Mouse (Mus musculus): Measurements from ENCODE around the gene Bmi1. TPM values are rescaled to one million over a fixed set of nuclear protein-coding genes. Genes with fewer than 3 reads are reported as not detected.
A peak's percentile ranks its signal among the peaks of the same experiment; 100 is the strongest.

Bmi1 gene
- total and polyA plus RNA-seq, 2 experiments from 2014 or later = 17.4 to 92.2 TPM

GRCm38 (mm10) chr2:18697591-18698244 is 20.9 kb downstream of the Bmi1 start:
- Histone ChIP-seq H3K4me3 (ENCODE audit: low read depth, low read length) (no peak overlapping the region), H3K9me3 (ENCODE audit: low read length) (no peaks in the 10 kb centered on the region), H3K4me2 (ENCODE audit: low read depth) (no peak overlapping the region), H3K27me3 (ENCODE audit: insufficient read depth, low read length) (peaks cover 75% of the 10 kb centered on the region), H3K36me3 (ENCODE audit: insufficient read depth) (no peaks in the 10 kb centered on the region), H3K27ac (ENCODE audit: low read depth, low read length) (no peak overlapping the region), H3K4me1 (ENCODE audit: insufficient read depth) (no peaks in the 10 kb centered on the region), H3K9ac (no peak overlapping the region)
- peak; percentile 45 for DNase-seq
- TF ChIP-seq CTCF (IDR thresholded peaks at IDR 0.05; ENCODE audit: low read depth) = no peak
- 4% methylated on average over 4 of the region's 4 CpGs for WGBS
- ATAC-seq = no peak

DNA sequence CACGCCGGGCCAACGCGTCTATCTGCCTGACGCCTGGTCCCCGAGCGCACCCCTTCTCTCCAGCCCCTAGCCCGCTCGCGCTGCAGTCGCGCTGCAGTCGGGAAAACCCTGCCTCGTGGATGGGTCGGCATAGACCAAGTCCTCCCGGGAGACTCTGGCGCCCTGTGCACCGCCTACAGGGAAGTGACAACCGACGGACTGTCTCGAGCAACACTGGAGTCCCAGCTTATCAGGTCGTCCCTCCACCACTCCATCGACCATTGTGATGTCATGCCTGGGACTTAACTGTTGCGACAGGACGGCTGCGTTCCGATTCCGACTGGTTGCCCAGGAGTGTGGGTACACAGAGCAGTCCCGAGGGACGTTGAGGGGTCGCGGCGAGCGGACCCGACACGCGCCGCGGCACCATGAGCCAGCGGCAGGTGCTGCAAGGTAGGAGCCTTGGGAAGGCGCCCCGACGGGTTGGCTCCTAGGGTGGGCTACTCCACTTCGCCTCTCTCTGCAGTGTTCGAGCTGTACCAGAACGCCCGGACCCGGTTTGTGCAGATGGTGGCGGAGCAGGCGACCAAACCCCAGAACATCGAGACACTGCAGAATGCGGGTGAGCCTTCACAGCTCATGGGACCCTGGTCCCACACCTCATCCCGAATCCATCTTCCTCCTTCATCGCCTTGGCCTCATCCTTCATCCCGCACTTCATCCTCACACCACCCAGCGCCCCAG is 22.0 kb downstream of the Bmi1 start:
- no peaks in the 10 kb centered on the region for H3K4me1 ChIP-seq (ENCODE audit: insufficient read depth)
- peaks cover 70% of the 10 kb centered on the region for H3K27me3 ChIP-seq (ENCODE audit: insufficient read depth, low read length)
- 0 out of 2 replicates have a peak, but pooled peaks have one; percentile 21 for ATAC-seq
- WGBS = under 1% methylated on average over 56 of the region's 56 CpGs
- no peak overlapping the region for H3K4me2 ChIP-seq (ENCODE audit: low read depth)
- no peak overlapping the region; the same call in 1 of the 2 replicates for H3K4me3 ChIP-seq (ENCODE audit: low read depth, low read length)
- H3K36me3 ChIP-seq (ENCODE audit: insufficient read depth) = no peaks in the 10 kb centered on the region
- no peaks in the 10 kb centered on the region for H3K9me3 ChIP-seq (ENCODE audit: low read length)
- no peak overlapping the region for H3K27ac ChIP-seq (ENCODE audit: low read depth, low read length)
- peak; percentile 45 for DNase-seq
- H3K9ac ChIP-seq = no peak overlapping the region
- TF ChIP-seq CTCF (IDR thresholded peaks at IDR 0.05; ENCODE audit: low read depth) = no peak

DNA sequence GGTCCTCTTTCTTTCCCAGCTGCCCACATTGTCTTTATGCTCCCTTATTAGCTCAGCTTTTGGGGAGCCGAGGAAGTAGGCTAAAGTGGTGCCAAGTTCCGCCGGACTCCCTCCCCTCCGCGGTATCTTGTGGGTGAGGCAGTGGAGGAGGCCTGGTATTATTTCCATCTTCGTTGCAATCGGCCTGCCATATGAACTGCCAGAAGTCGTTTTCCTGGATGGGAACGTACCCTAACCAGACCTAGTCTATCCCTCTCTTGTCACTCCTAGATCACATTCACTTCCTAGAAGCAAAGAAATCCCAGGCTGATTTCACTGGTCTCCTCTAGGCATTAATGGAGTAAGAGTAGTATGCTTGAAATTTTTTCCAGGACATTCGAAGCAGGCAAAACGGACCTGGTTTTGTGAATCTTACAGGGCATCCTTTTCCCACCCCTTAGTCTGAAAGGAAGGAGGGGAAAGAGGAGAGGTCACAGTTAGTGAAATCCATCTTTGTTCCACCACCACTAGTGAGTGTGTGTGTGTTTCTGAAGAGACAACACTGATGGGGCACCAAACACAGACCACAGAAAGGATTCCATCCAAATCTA is 22.7 kb downstream of the Bmi1 start:
- Histone ChIP-seq H3K4me1 (ENCODE audit: insufficient read depth) (no peaks in the 10 kb centered on the region), H3K27ac (ENCODE audit: low read depth, low read length) (no peak overlapping the region), H3K9me3 (ENCODE audit: low read length) (no peaks in the 10 kb centered on the region), H3K36me3 (ENCODE audit: insufficient read depth) (no peaks in the 10 kb centered on the region), H3K9ac (no peak overlapping the region), H3K27me3 (ENCODE audit: insufficient read depth, low read length) (peaks cover 66% of the 10 kb centered on the region), H3K4me2 (ENCODE audit: low read depth) (no peak overlapping the region), H3K4me3 (ENCODE audit: low read depth, low read length) (no peak overlapping the region)
- DNase-seq (peak; percentile 32), ATAC-seq (no peak)
- no peak for TF ChIP-seq CTCF (IDR thresholded peaks at IDR 0.05; ENCODE audit: low read depth)
- 2% methylated on average over 11 of the region's 11 CpGs for WGBS

- Histone ChIP-seq H3K4me3 (ENCODE audit: low read depth, low read length) (no peak overlapping the region), H3K9ac (no peak overlapping the region), H3K4me1 (ENCODE audit: insufficient read depth) (no peaks in the 10 kb centered on the region), H3K27me3 (ENCODE audit: insufficient read depth, low read length) (no peaks in the 10 kb centered on the region; the same call in 1 of the 2 replicates), H3K9me3 (ENCODE audit: low read length) (no peaks in the 10 kb centered on the region), H3K36me3 (ENCODE audit: insufficient read depth) (no peaks in the 10 kb centered on the region), H3K27ac (ENCODE audit: low read depth, low read length) (no peak overlapping the region), H3K4me2 (ENCODE audit: low read depth) (no peak overlapping the region)
- ATAC-seq (no peak), DNase-seq (no peak)
- no peak for TF ChIP-seq CTCF (IDR thresholded peaks at IDR 0.05; ENCODE audit: low read depth)
- 54% methylated on average over 3 of the region's 3 CpGs for WGBS
Measured at GRCm38 (mm10) chr2:18710356-18710755, 33.5 kb downstream of the Bmi1 start.

DNA sequence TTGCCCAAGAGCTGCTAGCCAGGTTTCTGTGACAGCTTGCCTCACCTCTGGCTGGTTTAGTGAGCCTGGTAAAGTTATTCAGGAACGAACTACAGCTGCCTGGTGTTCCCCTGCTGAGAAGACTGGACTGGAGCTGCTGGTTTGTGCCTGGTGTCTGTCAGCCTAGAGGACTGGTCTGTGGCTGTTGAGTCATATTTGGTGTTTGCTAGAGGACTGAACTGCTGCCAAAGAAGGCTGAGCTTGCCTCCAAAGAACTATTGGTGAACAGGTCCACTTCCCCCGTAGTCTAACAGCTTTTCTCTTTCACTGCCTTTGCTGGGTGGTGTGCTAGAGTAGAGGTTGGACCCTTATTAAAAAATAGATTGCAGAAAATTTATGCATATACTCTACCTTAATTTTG is 36.3 kb downstream of the Bmi1 start:
- no peaks in the 10 kb centered on the region for H3K36me3 ChIP-seq (ENCODE audit: insufficient read depth)
- TF ChIP-seq CTCF (IDR thresholded peaks at IDR 0.05; ENCODE audit: low read depth) = no peak
- no peak overlapping the region for H3K4me3 ChIP-seq (ENCODE audit: low read depth, low read length)
- no peaks in the 10 kb centered on the region for H3K9me3 ChIP-seq (ENCODE audit: low read length)
- no peak overlapping the region for H3K27ac ChIP-seq (ENCODE audit: low read depth, low read length)
- WGBS = 67% methylated on average over 2 of the region's 2 CpGs
- H3K4me2 ChIP-seq (ENCODE audit: low read depth) = no peak overlapping the region
- H3K4me1 ChIP-seq (ENCODE audit: insufficient read depth) = no peaks in the 10 kb centered on the region
- H3K9ac ChIP-seq = no peak overlapping the region
- DNase-seq = no peak
- ATAC-seq = no peak
- H3K27me3 ChIP-seq (ENCODE audit: insufficient read depth, low read length) = no peaks in the 10 kb centered on the region; the same call in 1 of the 2 replicates

DNA sequence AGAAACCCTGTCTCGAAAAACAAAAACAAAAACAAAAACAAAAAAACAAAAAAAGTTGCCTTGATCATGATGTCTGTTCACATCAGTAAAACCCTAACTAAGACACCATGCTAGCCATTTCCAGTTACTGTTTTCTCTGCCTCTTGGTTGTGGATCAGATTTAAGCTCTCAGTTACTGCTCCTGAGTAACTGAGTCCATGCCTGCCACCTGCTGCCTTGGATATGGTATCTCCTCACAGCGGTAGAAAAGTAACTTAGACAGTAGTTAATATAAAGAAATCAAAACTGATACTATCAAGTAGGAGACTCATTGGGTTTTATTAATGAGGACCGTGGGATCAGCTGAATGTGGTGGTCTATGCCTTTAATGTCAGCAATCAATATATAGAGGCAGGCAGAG is 37.5 kb downstream of the Bmi1 start:
- 81% methylated on average over 3 of the region's 3 CpGs for WGBS
- Histone ChIP-seq H3K9me3 (ENCODE audit: low read length) (no peaks in the 10 kb centered on the region), H3K4me3 (ENCODE audit: low read depth, low read length) (no peak overlapping the region), H3K4me1 (ENCODE audit: insufficient read depth) (no peaks in the 10 kb centered on the region), H3K27me3 (ENCODE audit: insufficient read depth, low read length) (no peaks in the 10 kb centered on the region; the same call in 1 of the 2 replicates), H3K27ac (ENCODE audit: low read depth, low read length) (no peak overlapping the region), H3K9ac (no peak overlapping the region), H3K36me3 (ENCODE audit: insufficient read depth) (no peaks in the 10 kb centered on the region), H3K4me2 (ENCODE audit: low read depth) (no peak overlapping the region)
- DNase-seq = no peak
- TF ChIP-seq CTCF (IDR thresholded peaks at IDR 0.05; ENCODE audit: low read depth) = no peak
- no peak for ATAC-seq

GRCm38 (mm10) chr2:18718521-18718920 is 41.7 kb downstream of the Bmi1 start:
- Histone ChIP-seq H3K4me1 (ENCODE audit: insufficient read depth) (no peaks in the 10 kb centered on the region), H3K27me3 (ENCODE audit: insufficient read depth, low read length) (no peaks in the 10 kb centered on the region; the same call in 1 of the 2 replicates), H3K9ac (no peak overlapping the region), H3K4me2 (ENCODE audit: low read depth) (no peak overlapping the region), H3K27ac (ENCODE audit: low read depth, low read length) (no peak overlapping the region), H3K4me3 (ENCODE audit: low read depth, low read length) (no peak overlapping the region), H3K9me3 (ENCODE audit: low read length) (no peaks in the 10 kb centered on the region), H3K36me3 (ENCODE audit: insufficient read depth) (no peaks in the 10 kb centered on the region)
- TF ChIP-seq CTCF (IDR thresholded peaks at IDR 0.05; ENCODE audit: low read depth) = no peak
- DNase-seq (no peak), ATAC-seq (no peak)
- 86% methylated on average over 4 of the region's 4 CpGs for WGBS
